Mouse (Mus musculus): Measurements from ENCODE around the gene Klf15. TPM values are rescaled to one million over a fixed set of nuclear protein-coding genes. Genes with fewer than 3 reads are reported as not detected.

Gene Klf15
- polyA plus RNA-seq, 1 experiment from 2014 or later: 18.4 TPM

- Histone ChIP-seq H3K4me1 (replicated peaks) (peaks cover 3% of the 10 kb centered on the region; the same call in 1 of the 2 replicates), H3K27me3 (no peaks in the 10 kb centered on the region), H3K4me3 (replicated peaks) (no peak overlapping the region), H3K9ac (no peak overlapping the region), H3K36me3 (replicated peaks) (no peaks in the 10 kb centered on the region), H3K4me2 (no peak overlapping the region), H3K27ac (replicated peaks) (peak overlapping the region; percentile 51), H3K9me3 (replicated peaks) (no peaks in the 10 kb centered on the region)
- peak; percentile 79 for ATAC-seq (ENCODE audit: insufficient read depth)
- WGBS (ENCODE audit: insufficient replicate concordance): 48% methylated on average over 10 of the region's 10 CpGs
These were observed 29.8 kb downstream of the Klf15 start for GRCm38 (mm10) chr6:90491956-90492744.

DNA sequence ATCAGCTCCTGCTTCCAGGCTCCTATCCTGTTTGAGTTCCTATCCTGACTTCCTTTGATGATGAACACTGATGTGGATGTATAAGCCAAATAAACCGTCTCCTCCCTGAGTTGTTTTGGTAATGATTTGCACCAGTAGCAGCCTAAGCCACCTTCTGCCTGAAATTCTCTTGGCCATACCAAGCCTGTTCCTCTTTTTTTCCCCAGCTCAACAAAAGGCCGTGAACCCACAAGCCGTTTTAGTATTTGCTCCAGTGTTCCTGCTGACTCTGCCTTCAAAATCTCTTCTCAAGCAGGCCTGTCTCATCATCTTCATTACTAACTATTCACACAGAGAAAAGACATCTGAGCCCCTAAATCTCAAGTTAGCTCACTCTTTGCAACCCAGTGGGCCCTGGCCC lies 31.8 kb downstream of the Klf15 start:
- no peak for ATAC-seq (ENCODE audit: insufficient read depth)
- 30% methylated on average over 3 of the region's 3 CpGs for WGBS (ENCODE audit: insufficient replicate concordance)
- peaks cover 3% of the 10 kb centered on the region; the same call in 1 of the 2 replicates for H3K4me1 ChIP-seq (replicated peaks)
- no peaks in the 10 kb centered on the region for H3K27me3 ChIP-seq
- no peaks in the 10 kb centered on the region for H3K9me3 ChIP-seq (replicated peaks)
- no peak overlapping the region for H3K4me3 ChIP-seq (replicated peaks)
- H3K9ac ChIP-seq: no peak overlapping the region
- H3K27ac ChIP-seq (replicated peaks): no peak overlapping the region
- H3K36me3 ChIP-seq (replicated peaks): no peaks in the 10 kb centered on the region
- H3K4me2 ChIP-seq: no peak overlapping the region

GRCm38 (mm10) chr6:90494566-90494965 lies 32.2 kb downstream of the Klf15 start:
- Histone ChIP-seq H3K4me3 (replicated peaks) (no peak overlapping the region), H3K27ac (replicated peaks) (no peak overlapping the region), H3K36me3 (replicated peaks) (no peaks in the 10 kb centered on the region), H3K4me1 (replicated peaks) (peaks cover 3% of the 10 kb centered on the region; the same call in 1 of the 2 replicates), H3K27me3 (no peaks in the 10 kb centered on the region), H3K4me2 (no peak overlapping the region), H3K9ac (no peak overlapping the region), H3K9me3 (replicated peaks) (no peaks in the 10 kb centered on the region)
- WGBS (ENCODE audit: insufficient replicate concordance): 72% methylated on average over 3 of the region's 3 CpGs
- no peak for ATAC-seq (ENCODE audit: insufficient read depth)

- H3K9ac ChIP-seq: no peak overlapping the region
- peaks cover 3% of the 10 kb centered on the region; the same call in 1 of the 2 replicates for H3K4me1 ChIP-seq (replicated peaks)
- no peak overlapping the region for H3K4me3 ChIP-seq (replicated peaks)
- no peaks in the 10 kb centered on the region for H3K36me3 ChIP-seq (replicated peaks)
- ATAC-seq (ENCODE audit: insufficient read depth): no peak
- H3K27ac ChIP-seq (replicated peaks): no peak overlapping the region
- no peak overlapping the region for H3K4me2 ChIP-seq
- no peaks in the 10 kb centered on the region for H3K9me3 ChIP-seq (replicated peaks)
- 59% methylated on average over 7 of the region's 7 CpGs for WGBS (ENCODE audit: insufficient replicate concordance)
- H3K27me3 ChIP-seq: no peaks in the 10 kb centered on the region
These were observed 33.0 kb downstream of the Klf15 start for GRCm38 (mm10) chr6:90495282-90495912.

DNA sequence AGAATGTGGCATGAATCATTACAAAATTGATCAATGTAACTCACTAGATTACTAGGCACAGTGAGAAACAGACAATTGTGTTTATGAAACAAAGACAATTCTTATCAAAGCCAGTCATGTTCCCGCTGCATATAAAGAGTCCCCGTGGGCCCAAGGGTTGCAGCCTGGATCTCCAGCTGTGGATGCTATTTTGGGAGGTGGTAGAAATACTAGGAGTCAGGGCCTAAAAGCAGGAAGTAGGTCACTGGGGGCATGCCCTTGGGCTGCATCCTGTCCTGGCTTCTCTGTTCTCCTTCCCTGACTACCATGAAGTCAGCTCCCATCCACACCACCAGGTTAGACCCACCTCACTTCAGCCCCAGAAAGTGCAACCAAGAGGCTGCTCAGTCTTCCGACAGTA lies 33.8 kb downstream of the Klf15 start:
- WGBS (ENCODE audit: insufficient replicate concordance): 50% methylated on average over 3 of the region's 3 CpGs
- Histone ChIP-seq H3K9me3 (replicated peaks) (no peaks in the 10 kb centered on the region), H3K27me3 (no peaks in the 10 kb centered on the region), H3K4me3 (replicated peaks) (no peak overlapping the region), H3K9ac (no peak overlapping the region), H3K4me1 (replicated peaks) (peaks cover 3% of the 10 kb centered on the region; the same call in 1 of the 2 replicates), H3K27ac (replicated peaks) (no peak overlapping the region), H3K4me2 (no peak overlapping the region), H3K36me3 (replicated peaks) (no peaks in the 10 kb centered on the region)
- ATAC-seq (ENCODE audit: insufficient read depth): no peak

- Histone ChIP-seq H3K27ac (replicated peaks) (no peak overlapping the region), H3K27me3 (no peaks in the 10 kb centered on the region), H3K36me3 (replicated peaks) (no peaks in the 10 kb centered on the region), H3K4me3 (replicated peaks) (no peak overlapping the region), H3K9ac (no peak overlapping the region), H3K4me2 (no peak overlapping the region), H3K4me1 (replicated peaks) (peaks cover under 1% of the 10 kb centered on the region; the same call in 1 of the 2 replicates), H3K9me3 (replicated peaks) (no peaks in the 10 kb centered on the region)
- no peak for ATAC-seq (ENCODE audit: insufficient read depth)
- 48% methylated on average over 4 of the region's 4 CpGs for WGBS (ENCODE audit: insufficient replicate concordance)
These were observed 37.1 kb downstream of the Klf15 start for GRCm38 (mm10) chr6:90499509-90499908.

DNA sequence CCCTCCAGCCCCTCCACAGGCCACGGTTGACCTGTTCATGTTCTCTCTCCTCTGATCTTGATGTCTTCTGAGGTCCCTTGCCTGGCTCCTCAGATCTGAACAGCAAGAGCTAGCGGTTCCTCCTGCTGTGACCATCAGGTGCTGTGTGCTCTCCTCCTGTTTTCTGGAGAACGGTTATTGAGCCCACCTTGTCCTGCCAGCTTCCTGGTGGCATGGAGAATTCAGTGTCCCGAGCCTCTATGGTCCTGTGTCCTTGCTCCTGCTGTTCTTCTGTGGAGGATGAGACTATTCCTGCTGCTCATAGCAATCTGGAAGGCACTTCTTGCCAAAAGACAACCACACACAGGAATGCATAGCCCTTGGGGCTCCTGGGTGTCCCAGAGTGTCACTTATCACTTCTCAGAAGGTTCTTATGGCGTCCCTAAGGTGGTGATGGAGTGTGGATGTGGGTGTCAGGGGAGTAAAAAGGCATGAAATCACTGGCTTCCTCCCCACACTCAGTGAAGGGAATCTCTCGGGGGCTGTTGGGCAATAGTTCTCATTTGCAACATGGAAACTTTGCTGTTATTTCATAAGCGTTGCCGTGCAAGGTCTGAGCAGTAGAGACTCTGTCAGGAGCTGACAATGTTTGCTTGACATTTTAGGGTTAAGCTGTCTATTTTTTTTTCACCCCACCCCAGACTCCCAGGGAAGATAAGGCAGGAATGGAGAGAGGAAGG lies 39.0 kb downstream of the Klf15 start:
- Histone ChIP-seq H3K9ac (no peak overlapping the region), H3K9me3 (replicated peaks) (no peaks in the 10 kb centered on the region), H3K27me3 (no peaks in the 10 kb centered on the region), H3K4me1 (replicated peaks) (0 out of 2 replicates have a peak, but pooled peaks cover 3% of the 10 kb centered on the region), H3K27ac (replicated peaks) (no peak overlapping the region), H3K36me3 (replicated peaks) (no peaks in the 10 kb centered on the region), H3K4me3 (replicated peaks) (no peak overlapping the region), H3K4me2 (no peak overlapping the region)
- no peak for ATAC-seq (ENCODE audit: insufficient read depth)
- WGBS (ENCODE audit: insufficient replicate concordance): 46% methylated on average over 8 of the region's 8 CpGs

DNA sequence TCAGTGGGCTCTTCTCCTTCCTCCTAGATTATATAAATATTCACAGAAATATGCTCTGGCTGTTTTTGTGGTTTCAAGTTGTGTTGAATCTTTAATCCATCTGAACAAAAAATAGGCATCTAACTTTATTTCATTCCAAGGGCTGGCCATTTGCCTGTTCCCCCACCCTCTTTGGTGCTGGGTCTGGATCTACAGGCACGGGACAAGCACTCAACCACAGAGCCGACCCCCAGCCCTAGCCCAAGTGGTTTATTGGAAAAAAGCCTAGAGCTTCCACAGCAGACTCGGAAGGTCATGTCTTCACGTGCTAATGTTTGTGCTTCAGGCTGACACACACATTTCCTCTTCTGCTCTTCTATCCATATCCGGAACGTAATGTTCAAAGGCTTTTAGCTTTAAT lies 43.5 kb downstream of the Klf15 start:
- Histone ChIP-seq H3K4me3 (replicated peaks) (no peak overlapping the region), H3K27me3 (no peaks in the 10 kb centered on the region), H3K36me3 (replicated peaks) (no peaks in the 10 kb centered on the region), H3K27ac (replicated peaks) (no peak overlapping the region), H3K9ac (no peak overlapping the region), H3K9me3 (replicated peaks) (no peaks in the 10 kb centered on the region), H3K4me2 (no peak overlapping the region), H3K4me1 (replicated peaks) (peaks cover 21% of the 10 kb centered on the region)
- WGBS (ENCODE audit: insufficient replicate concordance): 48% methylated on average over 6 of the region's 6 CpGs
- ATAC-seq (ENCODE audit: insufficient read depth): no peak

- Histone ChIP-seq H3K36me3 (replicated peaks) (no peaks in the 10 kb centered on the region), H3K27ac (replicated peaks) (no peak overlapping the region; the same call in 1 of the 2 replicates), H3K9ac (no peak overlapping the region), H3K4me3 (replicated peaks) (no peak overlapping the region), H3K4me2 (no peak overlapping the region), H3K27me3 (no peaks in the 10 kb centered on the region), H3K9me3 (replicated peaks) (no peaks in the 10 kb centered on the region), H3K4me1 (replicated peaks) (peaks cover 21% of the 10 kb centered on the region)
- no peak for ATAC-seq (ENCODE audit: insufficient read depth)
- WGBS (ENCODE audit: insufficient replicate concordance): 51% methylated on average over 16 of the region's 16 CpGs
These were observed 44.4 kb downstream of the Klf15 start for GRCm38 (mm10) chr6:90506673-90507311.

GRCm38 (mm10) chr6:90507443-90507842 lies 45.1 kb downstream of the Klf15 start:
- Histone ChIP-seq H3K36me3 (replicated peaks) (no peaks in the 10 kb centered on the region), H3K9ac (no peak overlapping the region), H3K27me3 (no peaks in the 10 kb centered on the region), H3K4me3 (replicated peaks) (no peak overlapping the region), H3K9me3 (replicated peaks) (no peaks in the 10 kb centered on the region), H3K4me2 (no peak overlapping the region), H3K27ac (replicated peaks) (no peak overlapping the region), H3K4me1 (replicated peaks) (peaks cover 21% of the 10 kb centered on the region)
- ATAC-seq (ENCODE audit: insufficient read depth): no peak

- no peak overlapping the region for H3K4me2 ChIP-seq
- peak; percentile 36; the same call in 1 of the 2 replicates for ATAC-seq (ENCODE audit: insufficient read depth)
- no peaks in the 10 kb centered on the region for H3K36me3 ChIP-seq (replicated peaks)
- H3K27me3 ChIP-seq: no peaks in the 10 kb centered on the region
- H3K4me1 ChIP-seq (replicated peaks): peaks cover 21% of the 10 kb centered on the region
- 49% methylated on average over 4 of the region's 4 CpGs for WGBS (ENCODE audit: insufficient replicate concordance)
- no peaks in the 10 kb centered on the region for H3K9me3 ChIP-seq (replicated peaks)
- no peak overlapping the region for H3K27ac ChIP-seq (replicated peaks)
- no peak overlapping the region for H3K4me3 ChIP-seq (replicated peaks)
- H3K9ac ChIP-seq: no peak overlapping the region
These were observed 45.8 kb downstream of the Klf15 start for GRCm38 (mm10) chr6:90508197-90508624.
